Mouse (Mus musculus): ENCODE results near the gene Bsn.

- TF ChIP-seq CTCF (IDR thresholded peaks at IDR 0.05; ENCODE audit: extremely low read depth, insufficient read length, insufficient replicate concordance, low read depth, low read length) = no peak
- no peak for TF ChIP-seq POLR2A (IDR thresholded peaks at IDR 0.05; ENCODE audit: low read depth, low read length)
These were observed 107.6 kb downstream of the Bsn start for GRCm38 (mm10) chr9:108082549-108082948.

Measured in small intestine, adult 2 months (tissue).